Mouse (Mus musculus) embryonic fibroblast, embryonic 13.5 days (primary cell): ENCODE data around the gene Scn11a.

Experiments used
- CTCF ChIP-seq: IDR thresholded peaks from 2 replicates; pipeline ENCODE4 v1.5.1; 2011; ENCODE audit warnings: mild to moderate bottlenecking, control low read depth, low read length, moderate library complexity, borderline replicate concordance; ENCODE audit not compliant: insufficient read depth
- POLR2A ChIP-seq: IDR thresholded peaks from 2 replicates; pipeline ENCODE4 v1.6.1; 2011; ENCODE audit warnings: low read depth, mild to moderate bottlenecking, control low read depth, low read length, moderate library complexity

GRCm38 (mm10) chr9:119725293-119725862 is 99.9 kb downstream of the Scn11a start:
- TF ChIP-seq CTCF (no peak), POLR2A (no peak)
